Mouse (Mus musculus) liver, embryonic 13.5 days (tissue): ENCODE measurements at regions not wholly inside any gene's neighbourhood (a gene's known extent, or its start where the extent isn't known, plus 50 kb on each side); places are given as distances from the start of the nearest gene placed in this dataset.

ENCODE experiments used
- ATAC-seq: fragments of 200-750 bp; cut with Nextera tagmentation; 2 replicates; pipeline ENCODE4 v1.8.0; 2017; ENCODE audit warnings: low read depth, mild to moderate bottlenecking, moderate number of reproducible peaks, moderate library complexity
- DNase-seq: peaks from one replicate; pipeline ENCODE4 v3.0.0; 2022
- H3K27ac ChIP-seq: fragments of 300-500 bp; sonication (generic); 2 replicates; pipeline ENCODE4 v1.5.1; 2015; ENCODE audit warnings: moderate library complexity, mild to moderate bottlenecking, inconsistent platforms
- H3K27me3 ChIP-seq: fragments of 300-500 bp; sonication (generic); 2 replicates; pipeline ENCODE4 v1.6.1; 2015; ENCODE audit warnings: mild to moderate bottlenecking, inconsistent platforms
- H3K36me3 ChIP-seq: fragments of 300-500 bp; sonication (generic); 2 replicates; pipeline ENCODE4 v1.6.1; 2015; ENCODE audit warnings: mild to moderate bottlenecking, inconsistent platforms
- H3K4me1 ChIP-seq: fragments of 300-500 bp; sonication (generic); replicated peaks from 2 replicates; pipeline ENCODE4 v1.6.1; 2015; ENCODE audit warnings: inconsistent platforms
- H3K4me2 ChIP-seq: fragments of 300-500 bp; sonication (generic); 2 replicates; pipeline ENCODE4 v1.6.1; 2015; ENCODE audit warnings: inconsistent platforms, mild to moderate bottlenecking, moderate library complexity
- H3K4me3 ChIP-seq: fragments of 300-500 bp; sonication (generic); replicated peaks from 2 replicates; pipeline ENCODE4 v1.5.1; 2015; ENCODE audit warnings: mild to moderate bottlenecking, inconsistent platforms
- H3K9ac ChIP-seq: fragments of 300-500 bp; sonication (generic); 2 replicates; pipeline ENCODE4 v1.6.1; 2015; ENCODE audit warnings: mild to moderate bottlenecking, inconsistent platforms
- H3K9me3 ChIP-seq: fragments of 300-500 bp; sonication (generic); replicated peaks from 2 replicates; pipeline ENCODE4 v1.6.1; 2016; ENCODE audit warnings: inconsistent platforms
- WGBS: fragments of 180-500 bp; shearing (Covaris S2); methylation state at CpG from one replicate; pipeline ENCODE4 v1.1.7; 2015; ENCODE audit not compliant: insufficient replicate concordance; 5-methylcytosine and 5-hydroxymethylcytosine counted together

DNA sequence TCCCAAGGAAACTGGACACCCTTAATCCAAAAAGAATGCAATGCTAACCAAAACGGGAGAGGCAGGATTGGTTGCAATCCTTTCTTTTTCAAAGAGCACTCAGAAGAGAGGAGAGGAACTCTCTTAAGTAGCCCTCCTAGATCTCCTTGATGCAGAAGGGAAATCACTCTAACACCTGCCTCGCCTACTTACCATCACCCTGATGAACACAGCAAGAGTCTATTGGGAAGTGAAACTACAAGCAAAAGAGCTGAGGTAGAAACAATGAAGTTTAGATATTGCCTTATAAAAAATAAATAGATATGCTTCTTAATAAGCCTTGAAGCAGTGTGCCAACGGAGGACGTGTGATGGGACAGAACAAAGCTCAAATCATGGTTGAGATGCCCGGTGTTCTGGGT lies 177.4 kb downstream of the Gsdmc2 start:
- ATAC-seq (no peak), DNase-seq (no peak)
- Histone ChIP-seq H3K9me3 (no peaks in the 10 kb centered on the region), H3K27ac (no peak overlapping the region), H3K9ac (no peak overlapping the region), H3K4me1 (peaks cover 4% of the 10 kb centered on the region; the same call in 1 of the 2 replicates), H3K27me3 (no peaks in the 10 kb centered on the region), H3K4me3 (no peak overlapping the region), H3K4me2 (no peak overlapping the region), H3K36me3 (no peaks in the 10 kb centered on the region)
- whole genome bisulfite sequencing: 70% methylated on average over 5 of the region's 5 CpGs

DNA sequence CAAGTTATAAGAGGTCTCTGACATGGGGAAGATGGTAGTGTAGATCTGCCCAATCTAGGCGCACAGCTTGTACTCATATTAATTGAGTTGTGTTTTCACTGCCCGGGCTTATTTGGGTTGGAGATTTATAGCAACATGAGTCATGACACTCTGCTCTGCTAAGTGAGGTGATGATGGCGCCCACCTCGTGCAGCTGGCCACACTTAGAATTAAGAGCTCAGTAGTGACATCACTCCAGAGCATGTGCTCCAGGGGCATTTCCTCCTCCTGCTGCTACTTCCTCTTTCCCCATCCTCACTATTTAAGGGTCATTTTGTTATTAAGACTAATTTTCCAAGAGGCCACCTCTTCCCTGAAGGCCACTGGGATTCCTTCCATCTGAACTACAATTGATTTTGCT lies 179.5 kb downstream of the Gsdmc2 start:
- no peaks in the 10 kb centered on the region for H3K27me3 ChIP-seq
- H3K9me3 ChIP-seq: no peaks in the 10 kb centered on the region
- DNase-seq (no peak), ATAC-seq (no peak)
- peaks cover 4% of the 10 kb centered on the region; the same call in 1 of the 2 replicates for H3K4me1 ChIP-seq
- no peaks in the 10 kb centered on the region for H3K36me3 ChIP-seq
- H3K4me3 ChIP-seq: no peak overlapping the region
- H3K27ac ChIP-seq: no peak overlapping the region
- WGBS: 56% methylated on average over 4 of the region's 4 CpGs
- H3K4me2 ChIP-seq: no peak overlapping the region
- no peak overlapping the region for H3K9ac ChIP-seq

DNA sequence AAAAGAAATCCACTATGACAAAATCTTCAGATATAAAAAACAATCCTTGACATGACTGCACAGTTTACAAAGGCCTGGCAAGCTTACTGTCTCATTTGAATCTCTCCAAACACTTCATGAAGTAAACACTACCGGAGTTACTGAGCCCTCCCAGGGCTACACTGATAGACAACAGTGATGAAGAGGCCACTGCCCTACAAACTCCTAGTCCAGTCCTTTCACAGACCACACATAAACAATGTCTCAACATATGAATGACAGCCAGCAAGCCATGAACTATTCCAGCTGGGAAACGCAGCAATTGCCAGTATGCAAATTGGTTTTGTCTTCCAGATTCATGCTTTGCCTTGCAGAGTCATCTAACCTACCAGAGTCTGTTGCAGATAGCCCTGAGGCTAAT lies 180.1 kb downstream of the Gsdmc2 start:
- DNase-seq (no peak), ATAC-seq (no peak)
- no peak overlapping the region for H3K27ac ChIP-seq
- H3K4me3 ChIP-seq: no peak overlapping the region
- WGBS: 81% methylated on average over 2 of the region's 2 CpGs
- H3K4me2 ChIP-seq: no peak overlapping the region
- no peaks in the 10 kb centered on the region for H3K36me3 ChIP-seq
- H3K9ac ChIP-seq: no peak overlapping the region
- no peaks in the 10 kb centered on the region for H3K27me3 ChIP-seq
- H3K9me3 ChIP-seq: no peaks in the 10 kb centered on the region
- H3K4me1 ChIP-seq: peaks cover 4% of the 10 kb centered on the region; the same call in 1 of the 2 replicates

DNA sequence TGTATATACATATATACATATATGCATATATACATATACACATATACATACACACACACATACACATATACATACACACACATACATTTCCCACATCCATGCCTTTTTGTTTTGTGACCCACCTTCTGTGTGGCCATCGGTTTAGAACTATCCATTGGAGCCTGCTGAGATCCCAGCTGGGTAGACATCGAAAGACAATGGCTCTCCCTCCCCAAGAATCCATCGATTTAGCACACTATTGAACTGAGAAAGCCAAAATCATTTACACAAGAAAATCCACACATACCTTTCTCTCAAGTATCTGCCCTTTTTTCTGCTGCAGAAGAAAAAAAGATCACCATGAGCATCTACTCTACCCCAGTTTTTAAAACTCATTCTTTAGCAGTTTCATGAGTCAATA lies 182.8 kb downstream of the Gsdmc2 start:
- DNase-seq: no peak
- Histone ChIP-seq H3K27ac (no peak overlapping the region), H3K36me3 (no peaks in the 10 kb centered on the region), H3K4me1 (peaks cover 13% of the 10 kb centered on the region), H3K4me2 (no peak overlapping the region), H3K4me3 (no peak overlapping the region), H3K9ac (no peak overlapping the region), H3K27me3 (no peaks in the 10 kb centered on the region), H3K9me3 (no peaks in the 10 kb centered on the region)
- WGBS: 62% methylated on average over 3 of the region's 3 CpGs
- ATAC-seq: no peak

DNA sequence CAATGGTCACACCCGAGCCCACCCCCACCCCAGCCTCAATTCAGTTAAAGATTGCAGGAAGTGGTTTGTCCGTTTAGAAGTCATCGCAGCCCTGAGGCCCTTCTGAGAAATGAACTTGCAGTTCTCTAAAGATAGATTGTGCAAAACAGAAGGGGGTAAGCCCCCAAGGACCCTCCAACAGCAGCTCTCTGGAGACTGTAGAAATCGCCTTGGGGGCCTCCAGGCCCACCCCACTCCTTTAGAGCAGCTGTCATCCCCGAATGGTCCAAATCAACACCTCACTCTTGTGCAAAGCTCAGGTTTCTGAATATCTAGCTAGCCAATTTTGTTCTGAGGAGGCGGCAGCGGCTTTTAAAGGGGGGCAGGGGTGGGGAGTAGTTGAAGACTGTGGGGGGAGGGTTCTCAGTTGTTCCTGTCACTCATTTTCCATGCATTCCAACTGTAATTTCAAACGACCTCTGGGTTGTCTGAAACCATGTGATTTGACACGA lies 186.9 kb downstream of the Gsdmc2 start:
- ATAC-seq: peak; percentile 26; the same call in 1 of the 2 replicates
- no peaks in the 10 kb centered on the region for H3K27me3 ChIP-seq
- H3K4me3 ChIP-seq: no peak overlapping the region
- H3K27ac ChIP-seq: no peak overlapping the region; the same call in 1 of the 2 replicates
- no peak for DNase-seq
- no peak overlapping the region for H3K9ac ChIP-seq
- H3K4me1 ChIP-seq: peaks cover 16% of the 10 kb centered on the region
- H3K4me2 ChIP-seq: no peak overlapping the region
- H3K9me3 ChIP-seq: no peaks in the 10 kb centered on the region
- 23% methylated on average over 9 of the region's 9 CpGs for WGBS
- H3K36me3 ChIP-seq: no peaks in the 10 kb centered on the region

DNA sequence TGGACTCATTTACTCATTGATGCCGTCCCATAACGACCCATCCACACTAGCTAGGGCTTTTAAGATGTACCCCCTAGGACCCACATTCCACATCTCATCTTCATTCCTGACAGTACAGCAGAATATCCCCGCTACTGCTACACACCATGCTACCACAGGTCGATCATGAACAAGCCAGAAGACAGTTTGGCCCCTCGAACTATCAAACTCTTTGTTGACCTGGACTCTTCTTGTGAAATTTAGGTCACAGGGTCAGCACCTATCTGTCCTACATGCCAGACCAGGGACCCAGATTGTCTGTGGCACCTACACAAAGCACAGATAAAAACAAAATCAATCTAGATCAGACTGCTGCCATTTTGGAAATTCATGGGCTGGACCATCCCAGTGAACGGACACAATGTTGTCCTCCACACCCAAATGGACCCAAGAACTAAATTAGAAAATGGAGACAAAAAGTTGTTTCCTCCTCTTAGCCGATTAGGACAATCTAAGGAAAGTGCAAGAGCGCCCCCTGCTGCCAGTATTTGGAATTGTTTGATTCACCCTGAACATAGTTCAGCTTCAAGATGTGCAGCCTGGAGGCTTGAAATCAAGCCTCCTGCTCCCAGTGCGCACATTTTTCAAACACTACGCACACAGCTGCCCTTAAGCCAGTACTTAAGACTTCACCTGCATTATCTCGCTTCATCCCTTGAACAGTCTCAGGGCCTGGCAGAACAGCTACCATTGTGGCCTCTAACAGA lies 192.6 kb downstream of the Gsdmc2 start:
- Histone ChIP-seq H3K36me3 (no peaks in the 10 kb centered on the region), H3K4me1 (peaks cover 30% of the 10 kb centered on the region), H3K4me3 (no peak overlapping the region), H3K4me2 (no peak overlapping the region), H3K27ac (no peak overlapping the region), H3K27me3 (no peaks in the 10 kb centered on the region), H3K9ac (no peak overlapping the region), H3K9me3 (no peaks in the 10 kb centered on the region)
- 22% methylated on average over 11 of the region's 11 CpGs for WGBS
- ATAC-seq: peak; percentile 56
- DNase-seq: peak; percentile 50

DNA sequence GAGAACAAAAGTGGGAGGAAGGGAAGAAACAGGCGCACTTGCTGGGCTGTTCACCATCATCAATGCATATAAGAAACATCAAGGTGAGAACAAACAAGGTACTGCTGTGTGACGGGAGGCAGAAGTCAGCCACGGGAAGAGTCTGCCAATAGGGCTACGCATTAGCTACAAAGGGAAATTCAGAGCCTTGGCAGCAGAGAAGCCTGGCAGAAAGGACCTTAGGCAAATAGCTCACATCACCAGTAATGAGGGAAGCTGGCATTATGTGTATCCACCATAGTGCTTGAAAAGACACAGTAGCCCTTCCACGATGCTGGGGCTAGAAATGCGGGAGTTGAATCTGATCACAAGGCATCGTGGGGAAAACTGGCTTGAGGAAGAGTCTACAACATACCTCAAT lies 193.9 kb downstream of the Gsdmc2 start:
- no peaks in the 10 kb centered on the region for H3K36me3 ChIP-seq
- no peak for ATAC-seq
- WGBS: 75% methylated on average over 7 of the region's 7 CpGs
- H3K4me3 ChIP-seq: no peak overlapping the region
- H3K27me3 ChIP-seq: no peaks in the 10 kb centered on the region
- no peak overlapping the region for H3K27ac ChIP-seq
- no peak overlapping the region for H3K4me2 ChIP-seq
- peaks cover 24% of the 10 kb centered on the region for H3K4me1 ChIP-seq
- no peak overlapping the region for H3K9ac ChIP-seq
- no peak for DNase-seq
- no peaks in the 10 kb centered on the region for H3K9me3 ChIP-seq

DNA sequence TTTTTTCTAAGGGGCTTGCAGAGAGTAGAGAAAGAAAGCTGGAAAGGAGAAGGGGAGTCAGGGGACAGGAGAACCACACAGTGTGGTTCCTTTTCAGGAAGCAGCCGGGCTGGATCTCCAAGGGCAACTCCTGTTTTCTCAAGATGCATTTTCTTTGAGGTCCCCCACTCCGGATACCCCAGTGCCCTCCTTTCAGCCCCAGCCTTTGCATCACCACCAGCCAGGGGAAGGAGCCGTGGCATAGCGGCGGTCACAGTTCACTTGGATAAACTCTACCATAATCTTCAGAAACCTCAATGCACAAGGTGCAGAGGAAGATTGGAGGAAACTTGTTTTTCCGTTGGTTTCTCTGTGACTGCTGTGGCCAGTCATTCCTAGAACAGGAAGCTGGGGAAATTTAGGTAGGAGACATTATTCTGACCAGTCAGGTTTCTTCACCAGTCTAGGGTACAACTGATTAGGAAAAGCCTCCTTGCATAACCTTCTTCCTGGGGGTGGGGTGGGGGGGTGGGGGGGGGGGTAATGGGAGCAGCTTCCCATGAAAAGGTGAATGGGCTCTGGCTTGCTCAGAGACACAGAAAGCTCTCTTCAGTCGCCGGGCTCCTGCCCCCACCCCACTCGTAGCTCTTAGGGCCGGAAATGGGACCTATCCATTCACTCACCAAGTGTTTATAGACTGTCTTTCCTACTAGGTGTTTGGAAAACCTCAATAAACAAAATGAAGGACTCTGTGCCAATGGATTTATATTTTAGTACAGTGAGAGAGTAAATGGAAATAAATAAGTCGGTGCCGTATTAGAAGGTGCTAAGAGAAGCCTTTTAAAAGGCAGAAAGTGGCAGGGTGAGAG lies 196.6 kb downstream of the Gsdmc2 start:
- Histone ChIP-seq H3K4me1 (peaks cover 24% of the 10 kb centered on the region), H3K9me3 (no peaks in the 10 kb centered on the region), H3K27ac (peak overlapping the region; percentile 23; the same call in 1 of the 2 replicates), H3K9ac (peak overlapping the region; percentile 22; the same call in 1 of the 2 replicates), H3K27me3 (no peaks in the 10 kb centered on the region), H3K4me2 (peak overlapping the region; percentile 49), H3K4me3 (0 out of 2 replicates have a peak overlapping the region, but pooled peaks have one; percentile 8), H3K36me3 (no peaks in the 10 kb centered on the region)
- WGBS: 26% methylated on average over 12 of the region's 12 CpGs
- DNase-seq (peak; percentile 26), ATAC-seq (peak; percentile 66)

DNA sequence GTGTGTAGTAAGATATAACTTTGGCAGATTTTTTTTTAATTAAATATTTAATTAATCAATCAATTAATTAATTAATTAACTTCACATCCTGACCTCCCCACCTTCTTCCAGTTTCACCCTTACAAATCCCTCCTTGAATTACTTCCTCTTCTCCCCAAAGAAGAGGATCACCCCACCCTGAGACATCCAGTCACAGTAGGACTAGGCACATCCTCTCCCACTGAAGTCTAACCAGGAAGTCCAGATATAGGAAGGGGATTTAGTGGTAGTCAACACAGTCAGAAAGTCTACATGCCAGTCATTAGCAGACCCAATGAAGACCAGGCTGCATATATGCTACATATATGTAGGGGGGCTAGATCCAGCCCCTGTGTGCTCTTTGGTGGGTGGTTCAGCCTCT lies 220.2 kb downstream of the Gsdmc2 start:
- Histone ChIP-seq H3K36me3 (no peaks in the 10 kb centered on the region), H3K4me3 (no peak overlapping the region), H3K27me3 (no peaks in the 10 kb centered on the region), H3K27ac (no peak overlapping the region), H3K9me3 (no peaks in the 10 kb centered on the region), H3K4me1 (no peaks in the 10 kb centered on the region), H3K9ac (no peak overlapping the region), H3K4me2 (no peak overlapping the region)
- ATAC-seq: no peak
- no peak for DNase-seq

DNA sequence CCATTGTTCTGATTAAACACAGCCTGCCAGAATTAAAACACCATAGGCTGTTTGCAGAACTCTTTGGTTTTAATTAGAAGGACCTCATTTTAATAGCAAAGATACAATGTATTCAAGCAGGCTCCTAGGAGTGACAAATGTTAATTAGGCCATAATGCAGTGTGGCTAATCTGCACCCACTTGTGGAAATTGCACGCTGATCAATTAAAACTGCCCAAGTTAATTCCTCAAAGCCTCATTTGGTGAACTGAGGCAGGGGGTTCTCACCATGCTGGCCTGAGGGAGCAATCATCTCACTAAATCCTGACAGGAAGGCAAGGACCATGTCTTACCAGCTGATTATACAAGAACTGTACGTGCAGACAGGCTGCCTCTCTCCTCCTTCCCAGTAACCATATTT lies 220.7 kb downstream of the Gsdmc2 start:
- Histone ChIP-seq H3K4me1 (no peaks in the 10 kb centered on the region), H3K4me2 (no peak overlapping the region), H3K9ac (no peak overlapping the region), H3K27ac (no peak overlapping the region), H3K27me3 (no peaks in the 10 kb centered on the region), H3K36me3 (no peaks in the 10 kb centered on the region), H3K9me3 (no peaks in the 10 kb centered on the region), H3K4me3 (no peak overlapping the region)
- 66% methylated on average over 2 of the region's 2 CpGs for WGBS
- ATAC-seq (no peak), DNase-seq (no peak)

DNA sequence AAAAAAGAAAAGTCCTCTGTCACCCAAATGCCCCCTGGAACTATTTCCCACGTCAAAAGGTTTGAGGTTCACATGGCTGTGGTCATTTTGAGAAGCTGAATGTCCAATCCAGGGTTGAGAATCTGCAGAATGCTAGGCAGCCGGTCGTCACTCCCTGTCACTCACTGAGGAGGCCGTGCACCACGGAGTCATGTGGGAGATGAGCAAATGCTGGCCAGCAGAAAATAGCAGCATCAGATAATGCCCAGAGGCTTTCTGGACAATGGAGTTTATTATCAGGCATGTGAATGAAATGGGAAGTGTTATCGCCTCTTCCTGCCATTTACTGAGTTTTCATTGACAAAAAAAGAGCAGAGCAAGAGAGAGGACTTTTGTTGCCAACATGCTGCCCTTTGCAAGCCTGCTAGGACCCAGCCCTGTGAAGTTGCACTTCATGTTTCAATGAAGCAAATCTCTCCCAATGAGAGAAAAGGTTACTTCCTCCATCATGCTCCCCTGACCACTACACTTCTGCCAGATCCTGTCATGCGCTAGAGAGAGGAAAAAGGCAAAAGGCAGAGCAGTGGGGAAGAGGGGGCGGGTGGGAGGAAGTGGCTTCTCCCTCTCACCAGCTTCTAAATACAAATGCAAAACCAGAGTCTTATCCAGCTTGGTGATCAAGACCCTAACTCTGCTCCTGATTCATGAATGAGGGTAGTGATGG lies 228.3 kb downstream of the Gsdmc2 start:
- H3K4me3 ChIP-seq: no peak overlapping the region
- no peak overlapping the region for H3K9ac ChIP-seq
- no peaks in the 10 kb centered on the region for H3K4me1 ChIP-seq
- no peak overlapping the region for H3K4me2 ChIP-seq
- H3K27ac ChIP-seq: no peak overlapping the region; the same call in 1 of the 2 replicates
- no peaks in the 10 kb centered on the region for H3K27me3 ChIP-seq
- H3K36me3 ChIP-seq: no peaks in the 10 kb centered on the region
- DNase-seq: no peak
- 18% methylated on average over 8 of the region's 8 CpGs for WGBS
- ATAC-seq: 0 out of 2 replicates have a peak, but pooled peaks have one; percentile 29
- H3K9me3 ChIP-seq: no peaks in the 10 kb centered on the region
